In genomic region chr10:128082880-128083421, GRCm38 (mm10) we compare ENCODE assay signal across 8 mouse cellular contexts. TPM values are rescaled to one million over a fixed set of nuclear protein-coding genes. Genes with fewer than 3 reads are reported as not detected.
DNase-seq lines count a peak whose midpoint lies in the region; ATAC-seq and TF ChIP-seq lines count a peak whose summit lies in the region.

TSS of gene Atp5b (plus strand) at chr10:128083273.

- in situ Hi-C loops in ES-E14 (cut with MboI; ENCODE audit: low sequenced_read_pairs in 2 of 2, unreplicated experiment in 2 of 2) = no loop called here

- peak within 1 kb of the TSS; percentile 95 to 96 for H3K4me3 ChIP-seq in ES-E14 (ENCODE audit: insufficient read depth in 1 of 2, low read depth in 1 of 2, low read length in 2 of 2, poor library complexity in 1 of 2, severe bottlenecking in 1 of 2)
- H3K4me3 ChIP-seq in forebrain, embryonic 15.5 days = peak within 1 kb of the TSS; percentile 95
- H3K4me3 ChIP-seq in lung, adult 2 months (replicated peaks; ENCODE audit: extremely low read depth, low read depth, low read length) = peak within 1 kb of the TSS; percentile 90

- intact Hi-C loops in heart, postnatal 25 days (cut with DNase I) = no loop called here

- peak within 1 kb of the TSS; percentile 82 for H3K27ac ChIP-seq in ES-E14 (ENCODE audit: insufficient read depth, low read depth, low read length, poor library complexity, severe bottlenecking)
- peak within 1 kb of the TSS; percentile 86 for H3K27ac ChIP-seq in forebrain, embryonic 15.5 days (replicated peaks)

- H3K9me3 ChIP-seq in ES-E14 (ENCODE audit: control insufficient read depth, insufficient read depth, low read depth, low read length) = no peaks in the 10 kb centered on the region
- H3K9me3 ChIP-seq in forebrain, embryonic 15.5 days = no peaks in the 10 kb centered on the region

- TF ChIP-seq CTCF in lung, adult 2 months (IDR thresholded peaks at IDR 0.05; ENCODE audit: insufficient read depth, low read length) = no peak

- H3K9ac ChIP-seq in ES-E14 (ENCODE audit: insufficient read depth, low read depth, low read length, poor library complexity, severe bottlenecking) = peak within 1 kb of the TSS; percentile 99
- peak within 1 kb of the TSS; percentile 93 for H3K9ac ChIP-seq in forebrain, embryonic 15.5 days (replicated peaks)

- peaks cover 2 to 3% of the 10 kb centered on the region in 2 experiments; a peak in 3 of 4 replicates for H3K4me1 ChIP-seq in ES-E14 (ENCODE audit: control insufficient read depth in 2 of 2, insufficient read depth in 2 of 2, low read length in 2 of 2, poor library complexity in 1 of 2)
- peaks cover 22% of the 10 kb centered on the region for H3K4me1 ChIP-seq in forebrain, embryonic 15.5 days
- H3K4me1 ChIP-seq in lung, adult 2 months (ENCODE audit: control insufficient read depth, insufficient read depth, low read length) = peaks cover 3% of the 10 kb centered on the region

- peaks cover 31% of the 10 kb centered on the region for H3K36me3 ChIP-seq in ES-E14 (ENCODE audit: control insufficient read depth, insufficient read depth, low read length, poor library complexity, severe bottlenecking)
- H3K36me3 ChIP-seq in forebrain, embryonic 15.5 days = peaks cover 33% of the 10 kb centered on the region

- peak; percentile 100 for DNase-seq in ES-E14 (ENCODE audit: low read depth, low spot score)
- peak; percentile 98 for DNase-seq in cerebellum, adult 11-12 months
- DNase-seq in heart, postnatal 25 days (ENCODE audit: low spot score) = peak; percentile 98
- peak; percentile 98 to 100 for DNase-seq in layer of hippocampus, adult 18-20 months (ENCODE audit: low spot score in 2 of 2)
- DNase-seq in lung, adult 2 months = peak; percentile 93
- peak; percentile 89 to 96 for DNase-seq in thymus, adult 18-20 months

- peak; percentile 92 for TF ChIP-seq POLR2A in lung, adult 2 months (IDR thresholded peaks at IDR 0.05; ENCODE audit: borderline replicate concordance, extremely low read depth, low read depth, low read length)

- no peaks in the 10 kb centered on the region for H3K27me3 ChIP-seq in forebrain, embryonic 15.5 days

- WGBS in forebrain, embryonic 15.5 days = 0% methylated on average over 34 of the region's 34 CpGs
- WGBS in lung, adult 2 months = under 1% methylated on average over 34 of the region's 34 CpGs

- H3K4me2 ChIP-seq in forebrain, embryonic 15.5 days (replicated peaks) = peak within 1 kb of the TSS; percentile 63

- peak; percentile 99 for ATAC-seq in forebrain, embryonic 15.5 days (replicated peaks)
- peak; percentile 96 for ATAC-seq in neutrophil, adult 5-6 weeks (ENCODE audit: extremely low read depth, insufficient number of reproducible peaks, low FRiP score, poor library complexity, severe bottlenecking)

TF ChIP-seq in ES-E14, 5 proteins besides CTCF, POLR2A, EP300 and RAD21:
- no peak for TF ChIP-seq ZC3H11A (IDR thresholded peaks at IDR 0.05; ENCODE audit: borderline replicate concordance, low read depth, low read length)
- no peak for TF ChIP-seq ZNF384 (IDR thresholded peaks at IDR 0.05; ENCODE audit: low read depth, low read length)
- TF ChIP-seq CHD2 (IDR thresholded peaks at IDR 0.05; ENCODE audit: low read depth, low read length) = peak; percentile 100

RNA-seq across cellular contexts. Expression of gene Atp5b, which starts in this region (rescaled TPM):
- total RNA-seq in ES-E14 (2012; rRNA removed) = 1,760 and 2,075 TPM in 2 replicates
- 2,026 and 2,088 TPM in 2 replicates for polyA plus RNA-seq in forebrain, embryonic 15.5 days (2015; fragmentation: Nextera tagmentation; extraction: Ambion mirVana)
- 1,000 to 10,000 TPM; 9,293 to 9,309 TPM for total RNA-seq in heart, postnatal 25 days (2021)
- total RNA-seq in layer of hippocampus, adult 18-20 months (2021) = 1,000 to 10,000 TPM; 1,726 to 1,851 TPM
- 1,519 and 1,632 TPM in 2 replicates for polyA plus RNA-seq in lung, adult 2 months (2012; rRNA removed)
- total RNA-seq in neutrophil, adult 5-6 weeks (2017) = 512 and 588 TPM in 2 replicates

Comparison
In these comparisons a context has a peak if more than half of its experiments do, and no peak if none do; other contexts are left out.
1. Peak in every context shown above with its lines: DNase-seq, ATAC-seq, H3K4me3 ChIP-seq and H3K27ac ChIP-seq.